Mouse (Mus musculus) lung, postnatal 0 days (tissue): ENCODE results near the gene P3h2.

Experiments used
- CTCF ChIP-seq: IDR thresholded peaks from 2 replicates; pipeline ENCODE4 v1.5.1; 2016; ENCODE audit warnings: antibody characterized with exemption, mild to moderate bottlenecking
- EP300 ChIP-seq: IDR thresholded peaks from 2 replicates; pipeline ENCODE4 v1.6.1; 2016; ENCODE audit warnings: antibody characterized with exemption, mild to moderate bottlenecking, control low read depth

DNA sequence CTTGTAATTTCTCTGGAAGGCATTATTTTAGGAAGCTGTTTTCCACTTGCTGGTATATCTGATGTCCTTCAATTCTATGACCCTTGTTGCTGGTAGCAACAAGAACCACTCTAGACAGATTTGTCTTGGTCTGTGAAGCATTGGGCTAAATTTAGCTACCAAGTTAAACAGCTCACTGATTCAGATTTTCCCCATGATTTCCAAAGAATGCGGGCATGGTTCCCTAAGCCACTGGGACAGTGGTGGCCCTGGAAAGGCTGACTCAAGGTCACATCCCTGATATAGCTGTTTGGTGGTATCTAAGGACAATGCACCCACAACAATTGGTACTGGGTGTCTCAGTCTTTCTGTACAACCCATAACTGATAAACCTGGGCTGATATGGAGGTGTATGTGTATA lies 22.8 kb downstream of the P3h2 start:
- TF ChIP-seq CTCF: no peak
- no peak for TF ChIP-seq EP300
